Mouse (Mus musculus): ENCODE results near the gene Arid3a. TPM values are rescaled to one million over a fixed set of nuclear protein-coding genes. Genes with fewer than 3 reads are reported as not detected.
A peak's percentile ranks its signal among the peaks of the same experiment; 100 is the strongest.

Arid3a gene
- polyA plus RNA-seq, 1 experiment = 36.5 TPM

DNA sequence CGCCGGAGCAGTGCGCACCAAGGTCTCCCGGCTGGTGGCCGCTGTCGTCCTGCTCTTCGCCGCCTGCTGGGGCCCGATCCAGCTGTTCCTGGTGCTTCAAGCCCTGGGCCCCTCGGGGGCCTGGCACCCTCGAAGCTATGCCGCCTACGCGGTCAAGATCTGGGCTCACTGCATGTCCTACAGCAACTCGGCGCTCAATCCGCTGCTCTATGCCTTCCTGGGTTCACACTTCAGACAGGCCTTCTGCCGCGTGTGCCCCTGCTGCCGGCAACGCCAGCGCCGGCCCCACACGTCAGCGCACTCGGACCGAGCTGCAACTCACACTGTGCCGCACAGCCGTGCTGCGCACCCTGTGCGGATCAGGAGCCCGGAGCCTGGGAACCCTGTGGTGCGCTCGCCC lies 5.3 kb upstream of the Arid3a start:
- peak overlapping the region; percentile 37 for H3K9ac ChIP-seq (ENCODE audit: low read depth, poor library complexity, severe bottlenecking)
- H3K27ac ChIP-seq (ENCODE audit: insufficient read depth, low read length) = no peak overlapping the region
- no peaks in the 10 kb centered on the region for H3K36me3 ChIP-seq (ENCODE audit: control insufficient read depth, insufficient read depth, low read length, poor library complexity, severe bottlenecking)
- TF ChIP-seq POLR2A (IDR thresholded peaks at IDR 0.05; ENCODE audit: insufficient read depth, low read length) (no peak), CTCF (IDR thresholded peaks at IDR 0.05; ENCODE audit: low read depth, low read length) (no peak), EP300 (IDR thresholded peaks at IDR 0.05; ENCODE audit: insufficient read depth, low read depth, low read length) (no peak)
- peak overlapping the region; percentile 49 for H3K4me3 ChIP-seq (ENCODE audit: low read depth, low read length)
- H3K4me1 ChIP-seq (ENCODE audit: control insufficient read depth, insufficient read depth, low read length) = peaks cover 7% of the 10 kb centered on the region
- no peaks in the 10 kb centered on the region for H3K9me3 ChIP-seq (replicated peaks; ENCODE audit: control insufficient read depth, insufficient read depth, low read length, poor library complexity, severe bottlenecking)
- no peaks in the 10 kb centered on the region for H3K27me3 ChIP-seq (ENCODE audit: control insufficient read depth, insufficient read depth, low read length, poor library complexity, severe bottlenecking)

DNA sequence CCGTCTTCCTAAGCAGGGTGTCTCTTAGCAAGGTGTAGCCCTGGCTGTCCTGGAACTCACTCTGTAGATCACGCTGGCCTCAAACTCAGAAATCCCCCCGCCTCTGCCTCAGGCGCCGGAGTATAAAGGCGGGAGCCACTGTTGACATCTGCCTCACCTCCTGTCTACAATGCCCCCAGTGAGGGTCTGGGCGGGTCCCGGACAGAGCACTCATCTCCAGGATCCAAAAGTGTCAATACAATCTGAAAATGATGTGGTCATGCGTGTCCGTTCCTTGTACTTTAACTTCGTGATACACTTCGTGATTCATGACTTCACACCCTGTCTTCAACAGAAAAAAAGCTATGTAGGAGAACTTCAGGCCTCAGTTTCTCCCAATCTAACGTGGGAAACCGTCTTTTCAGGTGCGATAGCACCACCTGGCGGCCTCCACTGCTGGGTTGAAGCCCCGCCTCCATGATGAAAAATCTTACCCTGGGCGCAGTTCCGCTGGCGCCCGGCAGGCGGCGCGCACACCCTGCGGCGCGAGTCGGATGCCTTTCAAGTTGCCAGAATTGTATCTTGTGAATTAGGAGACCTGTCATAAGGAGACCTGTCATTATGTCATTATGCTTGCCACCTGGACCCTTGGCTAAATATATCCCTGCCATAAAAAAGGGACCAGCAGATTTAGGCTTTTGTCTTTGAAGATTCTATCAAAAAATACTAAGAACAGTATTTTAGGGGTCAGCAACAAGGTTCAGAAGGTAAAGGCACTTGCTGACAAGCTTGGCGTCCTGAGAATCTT lies 1.7 kb upstream of the Arid3a start:
- Histone ChIP-seq H3K9me3 (replicated peaks; ENCODE audit: control insufficient read depth, insufficient read depth, low read length, poor library complexity, severe bottlenecking) (no peaks in the 10 kb centered on the region), H3K4me3 (ENCODE audit: low read depth, low read length) (no peak overlapping the region), H3K36me3 (ENCODE audit: control insufficient read depth, insufficient read depth, low read length, poor library complexity, severe bottlenecking) (no peaks in the 10 kb centered on the region), H3K27me3 (ENCODE audit: control insufficient read depth, insufficient read depth, low read length, poor library complexity, severe bottlenecking) (no peaks in the 10 kb centered on the region), H3K27ac (ENCODE audit: insufficient read depth, low read length) (no peak overlapping the region), H3K9ac (ENCODE audit: low read depth, poor library complexity, severe bottlenecking) (no peak overlapping the region), H3K4me1 (ENCODE audit: control insufficient read depth, insufficient read depth, low read length) (peaks cover 4% of the 10 kb centered on the region)
- TF ChIP-seq POLR2A (IDR thresholded peaks at IDR 0.05; ENCODE audit: insufficient read depth, low read length) = no peak
- peak; percentile 56; the same call in 1 of the 2 replicates for TF ChIP-seq EP300 (IDR thresholded peaks at IDR 0.05; ENCODE audit: insufficient read depth, low read depth, low read length)
- TF ChIP-seq CTCF (IDR thresholded peaks at IDR 0.05; ENCODE audit: low read depth, low read length) = peak; percentile 99

DNA sequence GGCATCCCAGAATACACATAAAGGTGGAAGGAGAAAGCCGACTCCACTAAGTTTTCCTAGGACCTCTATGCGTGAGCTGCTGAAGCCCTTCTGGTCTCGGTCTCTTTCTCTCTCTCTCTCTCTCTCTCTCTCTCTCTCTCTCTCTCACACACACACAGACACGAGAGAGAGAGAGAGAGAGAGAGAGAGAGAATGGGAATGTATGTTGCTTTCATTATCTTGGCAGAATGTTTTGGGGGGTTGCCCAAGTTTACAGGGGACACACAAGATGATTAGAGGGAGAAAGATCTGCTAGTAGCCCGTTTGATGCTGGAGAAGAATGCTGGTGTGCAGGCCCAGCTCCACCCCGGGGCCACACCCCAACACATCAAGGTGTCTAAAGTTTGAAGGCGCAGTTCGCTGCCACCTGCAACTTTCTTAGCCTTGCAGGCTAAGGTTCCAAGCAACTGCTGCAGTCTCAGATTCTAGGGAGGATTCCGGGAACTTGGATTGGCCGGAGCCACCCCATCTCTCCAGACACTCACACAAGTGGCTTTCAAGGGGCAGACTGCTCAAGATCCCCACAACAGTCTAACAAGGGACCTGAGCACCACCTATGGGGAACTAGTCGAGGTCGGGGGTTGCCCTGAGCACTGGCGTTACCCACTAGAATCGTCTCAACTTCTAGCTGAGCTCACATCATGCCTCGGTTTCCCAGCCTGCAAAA lies 905 bp upstream of the Arid3a start:
- Histone ChIP-seq H3K9me3 (replicated peaks; ENCODE audit: control insufficient read depth, insufficient read depth, low read length, poor library complexity, severe bottlenecking) (no peaks in the 10 kb centered on the region), H3K9ac (ENCODE audit: low read depth, poor library complexity, severe bottlenecking) (peak overlapping the region; percentile 88), H3K4me3 (ENCODE audit: low read depth, low read length) (peak overlapping the region; percentile 86), H3K36me3 (ENCODE audit: control insufficient read depth, insufficient read depth, low read length, poor library complexity, severe bottlenecking) (no peaks in the 10 kb centered on the region), H3K27me3 (ENCODE audit: control insufficient read depth, insufficient read depth, low read length, poor library complexity, severe bottlenecking) (no peaks in the 10 kb centered on the region), H3K27ac (ENCODE audit: insufficient read depth, low read length) (no peak overlapping the region), H3K4me1 (ENCODE audit: control insufficient read depth, insufficient read depth, low read length) (no peaks in the 10 kb centered on the region)
- no peak for TF ChIP-seq EP300 (IDR thresholded peaks at IDR 0.05; ENCODE audit: insufficient read depth, low read depth, low read length)
- TF ChIP-seq CTCF (IDR thresholded peaks at IDR 0.05; ENCODE audit: low read depth, low read length) = no peak
- no peak for TF ChIP-seq POLR2A (IDR thresholded peaks at IDR 0.05; ENCODE audit: insufficient read depth, low read length)

DNA sequence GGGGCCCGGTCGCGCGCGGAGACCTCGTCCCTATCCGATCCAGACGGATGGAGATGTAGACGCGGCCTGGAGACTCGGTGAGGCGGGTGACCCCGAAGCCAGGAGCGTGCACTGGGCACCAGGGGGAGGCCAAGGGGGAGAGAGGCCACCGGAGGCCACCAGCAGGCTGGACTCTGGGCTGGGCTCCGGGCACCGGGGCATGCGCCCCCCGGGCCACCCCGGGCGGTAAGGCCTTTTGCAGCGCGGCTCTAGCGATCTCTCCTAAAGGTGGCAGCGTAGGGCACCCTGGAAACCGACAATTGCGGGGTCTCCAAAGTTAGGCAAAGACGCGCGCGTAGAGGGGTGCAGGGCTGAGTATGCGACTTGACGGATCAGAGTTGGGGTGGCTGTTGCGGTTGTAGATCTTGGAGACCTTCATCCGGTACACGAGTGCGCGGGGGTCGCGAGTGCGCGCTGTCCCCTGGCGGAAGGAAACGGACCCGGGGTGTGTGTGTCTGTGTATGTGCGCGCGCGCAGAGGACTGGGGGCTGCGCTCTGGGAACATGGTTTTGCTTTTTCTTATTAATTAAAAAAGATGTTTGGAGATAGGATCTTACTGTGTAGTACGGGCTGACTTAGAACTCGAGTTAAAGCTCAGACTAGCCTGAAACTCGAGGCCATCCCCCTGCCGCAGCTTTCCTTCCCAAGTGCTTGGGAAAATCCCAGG lies 634 bp downstream of the Arid3a start:
- TF ChIP-seq CTCF (IDR thresholded peaks at IDR 0.05; ENCODE audit: low read depth, low read length) (no peak), POLR2A (IDR thresholded peaks at IDR 0.05; ENCODE audit: insufficient read depth, low read length) (no peak), EP300 (IDR thresholded peaks at IDR 0.05; ENCODE audit: insufficient read depth, low read depth, low read length) (no peak)
- H3K4me1 ChIP-seq (ENCODE audit: control insufficient read depth, insufficient read depth, low read length) = no peaks in the 10 kb centered on the region
- H3K9me3 ChIP-seq (replicated peaks; ENCODE audit: control insufficient read depth, insufficient read depth, low read length, poor library complexity, severe bottlenecking) = no peaks in the 10 kb centered on the region
- H3K27me3 ChIP-seq (ENCODE audit: control insufficient read depth, insufficient read depth, low read length, poor library complexity, severe bottlenecking) = no peaks in the 10 kb centered on the region
- peak overlapping the region; percentile 88 for H3K9ac ChIP-seq (ENCODE audit: low read depth, poor library complexity, severe bottlenecking)
- H3K4me3 ChIP-seq (ENCODE audit: low read depth, low read length) = peak overlapping the region; percentile 86
- H3K27ac ChIP-seq (ENCODE audit: insufficient read depth, low read length) = no peak overlapping the region
- H3K36me3 ChIP-seq (ENCODE audit: control insufficient read depth, insufficient read depth, low read length, poor library complexity, severe bottlenecking) = no peaks in the 10 kb centered on the region

DNA sequence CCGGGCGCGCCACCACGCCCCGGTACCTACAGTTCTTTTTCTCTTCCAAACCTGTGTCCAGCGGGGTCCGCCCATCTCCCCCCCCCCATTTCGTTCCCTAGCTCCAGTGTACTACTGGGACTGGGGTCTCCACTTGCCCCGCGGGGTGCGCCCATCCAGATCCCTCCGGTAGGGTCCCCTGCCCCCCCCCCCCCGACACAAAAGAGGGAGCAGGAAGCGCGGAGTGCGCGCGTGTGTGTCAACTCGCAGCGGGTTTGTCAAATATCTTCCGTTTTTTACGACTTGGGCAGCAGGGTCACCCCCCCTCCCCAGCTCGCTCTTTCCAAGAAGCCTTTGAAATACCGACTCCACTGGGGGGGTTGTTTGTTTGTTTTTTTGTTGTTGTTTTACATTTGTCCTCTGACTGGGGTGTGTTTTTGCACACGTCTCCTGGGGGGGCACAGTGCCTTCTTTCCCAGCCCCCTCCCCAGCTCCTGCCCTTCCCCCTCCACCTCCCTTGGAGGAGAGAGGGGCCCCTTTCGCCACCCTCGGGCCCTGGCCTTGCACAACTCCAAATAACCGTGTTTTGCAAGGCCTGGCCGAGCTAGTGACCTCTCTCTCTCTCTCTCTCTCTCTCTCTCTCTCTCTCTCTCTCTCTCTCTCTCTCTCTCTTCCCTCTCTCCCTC lies 1.3 kb downstream of the Arid3a start:
- H3K9ac ChIP-seq (ENCODE audit: low read depth, poor library complexity, severe bottlenecking) = peak overlapping the region; percentile 88
- no peaks in the 10 kb centered on the region for H3K36me3 ChIP-seq (ENCODE audit: control insufficient read depth, insufficient read depth, low read length, poor library complexity, severe bottlenecking)
- no peak overlapping the region for H3K27ac ChIP-seq (ENCODE audit: insufficient read depth, low read length)
- TF ChIP-seq POLR2A (IDR thresholded peaks at IDR 0.05; ENCODE audit: insufficient read depth, low read length) (no peak), EP300 (IDR thresholded peaks at IDR 0.05; ENCODE audit: insufficient read depth, low read depth, low read length) (no peak), CTCF (IDR thresholded peaks at IDR 0.05; ENCODE audit: low read depth, low read length) (no peak)
- H3K9me3 ChIP-seq (replicated peaks; ENCODE audit: control insufficient read depth, insufficient read depth, low read length, poor library complexity, severe bottlenecking) = no peaks in the 10 kb centered on the region
- no peaks in the 10 kb centered on the region for H3K4me1 ChIP-seq (ENCODE audit: control insufficient read depth, insufficient read depth, low read length)
- peak overlapping the region; percentile 86 for H3K4me3 ChIP-seq (ENCODE audit: low read depth, low read length)
- no peaks in the 10 kb centered on the region for H3K27me3 ChIP-seq (ENCODE audit: control insufficient read depth, insufficient read depth, low read length, poor library complexity, severe bottlenecking)
